Mouse (Mus musculus) embryonic facial prominence, embryonic 12.5 days (tissue): Measurements from ENCODE around the gene Emid1. TPM values are rescaled to one million over a fixed set of nuclear protein-coding genes. Genes with fewer than 3 reads are reported as not detected.

Experiments used
- ATAC-seq: fragments of 200-750 bp; cut with Nextera tagmentation; 2 replicates; pipeline ENCODE4 v1.8.0; 2017; ENCODE audit not compliant: insufficient number of reproducible peaks, insufficient read depth, low FRiP score, low TSS enrichment
- H3K27ac ChIP-seq: fragments of 300-500 bp; sonication (generic); 2 replicates; pipeline ENCODE4 v1.5.1; 2016; ENCODE audit warnings: mild to moderate bottlenecking
- H3K27me3 ChIP-seq: fragments of 300-500 bp; sonication (generic); 2 replicates; pipeline ENCODE4 v1.6.1; 2016; ENCODE audit warnings: mild to moderate bottlenecking, moderate library complexity
- H3K36me3 ChIP-seq: fragments of 300-500 bp; sonication (generic); 2 replicates; pipeline ENCODE4 v1.6.1; 2016; ENCODE audit warnings: mild to moderate bottlenecking
- H3K4me1 ChIP-seq: fragments of 300-500 bp; sonication (generic); 2 replicates; pipeline ENCODE4 v1.6.1; 2016
- H3K4me2 ChIP-seq: fragments of 300-500 bp; sonication (generic); replicated peaks from 2 replicates; pipeline ENCODE4 v1.6.1; 2016; ENCODE audit warnings: mild to moderate bottlenecking, moderate library complexity
- H3K4me3 ChIP-seq: fragments of 300-500 bp; sonication (generic); 2 replicates; pipeline ENCODE4 v1.5.1; 2016; ENCODE audit warnings: mild to moderate bottlenecking
- H3K9ac ChIP-seq: fragments of 300-500 bp; sonication (generic); 2 replicates; pipeline ENCODE4 v1.6.1; 2016; ENCODE audit warnings: mild to moderate bottlenecking, moderate library complexity
- H3K9me3 ChIP-seq: fragments of 300-500 bp; sonication (generic); 2 replicates; pipeline ENCODE4 v1.6.1; 2016; ENCODE audit warnings: mild to moderate bottlenecking, moderate library complexity
- WGBS: fragments of 180-500 bp; shearing (Covaris S2); methylation state at CpG from one replicate; pipeline ENCODE4 v1.1.7; 2016; 5-methylcytosine and 5-hydroxymethylcytosine counted together
- polyA plus RNA-seq: library from polyadenylated mRNA; unstranded; fragments of >200 nt; fragmentation: Nextera tagmentation; extraction: Ambion mirVana; gene quantifications from 2 replicates; pipeline ENCODE4 v1.2.1, GENCODE M21; 2016

Emid1 gene
- polyA plus RNA-seq, 1 experiment from 2014 or later, result 27.9 TPM

- WGBS, result 70% methylated on average over 17 of the region's 17 CpGs
- H3K4me1 ChIP-seq, result peaks cover 29% of the 10 kb centered on the region
- H3K9me3 ChIP-seq, result peaks cover 4% of the 10 kb centered on the region; the same call in 1 of the 2 replicates
- H3K4me2 ChIP-seq, result no peak overlapping the region
- no peak overlapping the region for H3K9ac ChIP-seq
- no peak overlapping the region for H3K4me3 ChIP-seq
- ATAC-seq, result no peak
- no peaks in the 10 kb centered on the region for H3K36me3 ChIP-seq
- H3K27me3 ChIP-seq, result no peaks in the 10 kb centered on the region
- no peak overlapping the region for H3K27ac ChIP-seq
These were observed 8.8 kb upstream of the Emid1 start for GRCm38 (mm10) chr11:5160722-5161485.

GRCm38 (mm10) chr11:5158056-5158455 lies 6.0 kb upstream of the Emid1 start:
- peaks cover 4% of the 10 kb centered on the region; the same call in 1 of the 2 replicates for H3K9me3 ChIP-seq
- no peak overlapping the region for H3K4me2 ChIP-seq
- no peak for ATAC-seq
- H3K27ac ChIP-seq, result no peak overlapping the region
- no peak overlapping the region for H3K9ac ChIP-seq
- H3K4me3 ChIP-seq, result no peak overlapping the region
- 82% methylated on average over 11 of the region's 11 CpGs for WGBS
- peaks cover 18% of the 10 kb centered on the region; the same call in 1 of the 2 replicates for H3K4me1 ChIP-seq
- H3K27me3 ChIP-seq, result no peaks in the 10 kb centered on the region
- no peaks in the 10 kb centered on the region for H3K36me3 ChIP-seq

DNA sequence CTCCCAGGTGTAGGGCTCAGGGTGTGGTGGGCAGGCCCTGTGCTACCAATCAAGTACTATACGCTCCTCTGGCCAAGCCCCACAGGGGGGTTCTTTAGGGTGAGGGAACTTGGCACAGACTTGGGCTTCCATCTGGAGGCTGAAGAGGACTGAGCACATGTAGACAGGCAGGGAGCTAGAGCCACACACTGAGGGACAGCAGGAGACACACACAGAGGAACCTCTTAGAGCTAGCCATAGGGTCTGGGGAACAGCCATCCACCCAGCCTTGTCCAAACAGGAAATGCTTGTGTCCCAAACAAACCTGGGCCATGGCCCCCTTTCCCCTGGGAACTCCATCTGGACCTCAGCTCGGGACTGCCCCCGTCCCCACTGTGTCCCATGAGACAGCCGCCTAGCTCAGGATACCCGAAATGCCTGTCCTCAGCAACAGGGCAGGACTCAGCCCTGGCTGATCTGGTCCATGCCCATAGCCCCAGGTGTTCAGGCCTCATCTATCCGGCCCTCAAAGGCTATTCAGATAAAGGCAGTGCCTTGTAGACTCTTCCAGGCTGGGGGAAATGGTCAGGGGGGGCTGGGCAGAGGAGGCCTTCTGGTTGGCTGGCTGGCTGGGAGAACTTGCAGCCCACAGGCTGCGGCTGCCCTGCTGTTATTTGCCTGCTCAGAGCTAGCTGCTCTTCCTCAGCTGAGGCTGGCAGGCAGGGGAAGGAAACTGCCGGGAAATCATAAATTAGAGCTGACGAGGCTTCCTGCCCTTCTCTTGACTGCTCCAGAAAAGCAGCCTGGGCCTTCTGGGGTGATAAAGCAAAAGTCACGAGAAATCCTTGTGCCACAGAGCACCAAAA lies 3.1 kb upstream of the Emid1 start:
- H3K9ac ChIP-seq, result no peak overlapping the region
- ATAC-seq, result no peak
- peak overlapping the region; percentile 6; the same call in 1 of the 2 replicates for H3K27ac ChIP-seq
- no peaks in the 10 kb centered on the region for H3K9me3 ChIP-seq
- 39% methylated on average over 10 of the region's 10 CpGs for WGBS
- no peak overlapping the region for H3K4me3 ChIP-seq
- no peak overlapping the region for H3K4me2 ChIP-seq
- H3K4me1 ChIP-seq, result peaks cover 21% of the 10 kb centered on the region; the same call in 1 of the 2 replicates
- H3K36me3 ChIP-seq, result no peaks in the 10 kb centered on the region
- H3K27me3 ChIP-seq, result peaks cover 13% of the 10 kb centered on the region

DNA sequence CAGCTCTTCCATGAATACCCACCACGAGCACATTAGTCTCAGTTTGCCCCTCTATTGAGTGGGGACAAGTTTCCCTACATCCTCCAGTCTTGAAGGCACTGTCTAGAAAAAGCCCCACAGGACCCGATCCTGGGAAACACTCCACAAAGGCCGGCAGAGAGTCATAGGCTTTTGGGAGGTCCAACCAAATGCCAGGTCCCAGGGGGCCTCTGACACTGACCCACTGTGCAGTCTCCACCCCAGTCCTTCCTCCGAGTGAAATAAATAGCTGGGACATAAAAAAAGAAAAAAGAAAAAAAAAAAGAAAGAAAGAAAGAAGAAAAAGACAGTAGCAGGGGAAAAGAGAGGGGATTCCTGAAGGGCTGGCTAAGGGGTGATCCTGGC lies 818 bp downstream of the Emid1 start:
- Histone ChIP-seq H3K9me3 (no peaks in the 10 kb centered on the region), H3K9ac (peak overlapping the region; percentile 54; the same call in 1 of the 2 replicates), H3K27ac (no peak overlapping the region), H3K4me2 (peak overlapping the region; percentile 78), H3K4me1 (peaks cover 26% of the 10 kb centered on the region), H3K4me3 (peak overlapping the region; percentile 53), H3K36me3 (no peaks in the 10 kb centered on the region), H3K27me3 (peaks cover 21% of the 10 kb centered on the region)
- ATAC-seq, result no peak
- WGBS, result 27% methylated on average over 4 of the region's 4 CpGs

DNA sequence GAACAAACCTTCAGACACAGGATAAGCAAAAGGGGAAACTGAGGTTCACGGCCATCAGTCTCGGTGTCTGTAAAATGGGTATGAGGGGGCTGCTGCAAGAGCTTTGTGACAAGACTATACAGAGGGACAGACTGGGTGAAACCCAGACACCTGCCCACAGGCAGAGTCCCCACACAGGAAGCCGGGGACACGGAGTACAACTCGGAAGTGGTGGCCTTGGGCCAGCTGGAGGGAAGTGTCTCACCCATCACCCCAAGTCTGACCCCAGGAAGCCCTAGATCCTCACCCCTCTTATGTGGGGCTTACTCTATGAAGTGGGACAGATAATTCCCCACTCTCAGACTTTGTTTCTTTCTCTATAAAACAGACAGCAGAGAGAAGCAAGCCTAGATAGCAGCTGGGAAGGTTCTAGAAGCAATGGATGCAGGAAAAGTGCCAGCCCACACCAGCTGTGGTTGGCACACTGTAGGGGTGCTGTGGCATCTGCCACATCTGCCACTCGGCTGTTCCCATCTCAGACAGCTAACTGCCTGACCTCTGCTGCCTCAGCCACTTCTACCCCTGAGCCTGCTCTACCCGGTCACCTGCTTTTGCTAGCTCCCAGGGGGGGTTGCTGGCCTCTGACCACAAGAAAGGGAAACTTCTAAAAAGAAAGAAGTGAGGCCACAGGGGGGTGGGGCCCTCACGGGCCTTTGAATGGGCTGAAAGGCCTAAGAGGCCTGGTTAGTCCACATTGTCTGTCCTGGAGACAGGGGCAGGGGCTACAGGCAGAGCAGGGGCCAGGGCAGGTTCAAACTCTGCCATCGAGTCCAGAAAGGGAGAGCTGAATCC lies 1.4 kb downstream of the Emid1 start:
- H3K27me3 ChIP-seq, result peaks cover 21% of the 10 kb centered on the region
- H3K4me2 ChIP-seq, result no peak overlapping the region
- WGBS, result 61% methylated on average over 9 of the region's 9 CpGs
- no peak overlapping the region for H3K27ac ChIP-seq
- H3K9ac ChIP-seq, result no peak overlapping the region
- ATAC-seq, result no peak
- H3K4me3 ChIP-seq, result 0 out of 2 replicates have a peak overlapping the region, but pooled peaks have one; percentile 53
- no peaks in the 10 kb centered on the region for H3K9me3 ChIP-seq
- H3K4me1 ChIP-seq, result peaks cover 23% of the 10 kb centered on the region
- no peaks in the 10 kb centered on the region for H3K36me3 ChIP-seq

GRCm38 (mm10) chr11:5149955-5150354 lies 2.1 kb downstream of the Emid1 start:
- Histone ChIP-seq H3K36me3 (no peaks in the 10 kb centered on the region), H3K9me3 (no peaks in the 10 kb centered on the region), H3K27me3 (peaks cover 21% of the 10 kb centered on the region), H3K4me2 (no peak overlapping the region), H3K9ac (no peak overlapping the region), H3K27ac (no peak overlapping the region), H3K4me1 (peaks cover 16% of the 10 kb centered on the region), H3K4me3 (no peak overlapping the region)
- no peak for ATAC-seq
- 67% methylated on average over 9 of the region's 9 CpGs for WGBS

- H3K9ac ChIP-seq, result no peak overlapping the region
- no peaks in the 10 kb centered on the region for H3K9me3 ChIP-seq
- H3K4me3 ChIP-seq, result no peak overlapping the region
- H3K4me1 ChIP-seq, result peaks cover 13% of the 10 kb centered on the region
- H3K4me2 ChIP-seq, result no peak overlapping the region
- H3K27me3 ChIP-seq, result peaks cover 21% of the 10 kb centered on the region
- WGBS, result 33% methylated on average over 7 of the region's 7 CpGs
- H3K27ac ChIP-seq, result no peak overlapping the region
- no peak for ATAC-seq
- no peaks in the 10 kb centered on the region for H3K36me3 ChIP-seq
These were observed 2.8 kb downstream of the Emid1 start for GRCm38 (mm10) chr11:5149249-5149648.

- H3K36me3 ChIP-seq, result no peaks in the 10 kb centered on the region
- no peak for ATAC-seq
- H3K9me3 ChIP-seq, result no peaks in the 10 kb centered on the region
- 67% methylated on average over 3 of the region's 3 CpGs for WGBS
- no peak overlapping the region for H3K4me2 ChIP-seq
- H3K9ac ChIP-seq, result no peak overlapping the region
- no peak overlapping the region for H3K4me3 ChIP-seq
- peaks cover 14% of the 10 kb centered on the region for H3K4me1 ChIP-seq
- peaks cover 10% of the 10 kb centered on the region for H3K27me3 ChIP-seq
- H3K27ac ChIP-seq, result no peak overlapping the region
These were observed 6.5 kb downstream of the Emid1 start for GRCm38 (mm10) chr11:5145600-5145999.

DNA sequence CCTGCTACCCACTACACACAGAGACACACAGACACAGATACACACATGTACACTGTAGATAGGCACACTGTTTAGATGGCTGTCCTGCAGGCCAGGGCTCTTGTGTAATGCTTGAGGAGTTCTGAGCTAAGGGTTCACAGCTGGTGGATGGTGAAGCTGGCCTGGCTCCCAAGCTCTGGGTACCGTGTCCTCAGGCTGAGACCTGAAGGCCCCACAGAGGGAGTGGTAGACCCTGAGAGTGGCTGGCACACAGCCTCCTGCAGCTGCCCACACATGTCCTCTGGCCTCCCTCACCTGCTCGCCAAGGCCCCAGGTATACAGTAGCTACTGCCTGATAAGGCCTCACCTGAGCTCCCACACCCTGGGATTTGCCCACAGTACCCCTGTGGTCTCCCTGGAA lies 10.1 kb downstream of the Emid1 start:
- 70% methylated on average over 2 of the region's 2 CpGs for WGBS
- Histone ChIP-seq H3K4me2 (no peak overlapping the region), H3K9ac (no peak overlapping the region), H3K27me3 (no peaks in the 10 kb centered on the region), H3K9me3 (no peaks in the 10 kb centered on the region), H3K4me1 (peaks cover 7% of the 10 kb centered on the region), H3K36me3 (no peaks in the 10 kb centered on the region), H3K4me3 (no peak overlapping the region), H3K27ac (no peak overlapping the region)
- ATAC-seq, result no peak

DNA sequence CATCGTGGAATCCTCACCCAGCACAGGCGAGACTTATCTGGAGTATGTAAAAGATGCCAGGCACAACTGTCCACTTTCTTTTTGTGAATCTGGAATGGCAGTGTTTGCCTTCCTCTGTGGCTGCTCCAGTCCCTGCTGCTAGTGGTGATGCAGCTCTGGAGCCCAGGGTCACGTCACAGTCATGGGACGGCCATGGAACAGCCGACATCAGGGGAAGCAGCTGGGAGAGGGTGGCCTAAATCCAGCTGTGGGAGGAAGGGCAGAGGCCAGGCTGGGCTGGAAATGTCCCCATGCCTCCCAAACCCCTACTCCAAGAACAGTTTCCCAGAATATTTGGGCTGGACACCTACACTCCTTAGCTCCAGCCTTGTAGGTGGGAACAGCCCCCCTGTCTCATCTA lies 10.8 kb downstream of the Emid1 start:
- Histone ChIP-seq H3K4me3 (no peak overlapping the region), H3K9me3 (no peaks in the 10 kb centered on the region), H3K27me3 (no peaks in the 10 kb centered on the region), H3K36me3 (no peaks in the 10 kb centered on the region), H3K9ac (no peak overlapping the region), H3K4me1 (peaks cover 7% of the 10 kb centered on the region), H3K27ac (no peak overlapping the region), H3K4me2 (no peak overlapping the region)
- no peak for ATAC-seq
- WGBS, result 75% methylated on average over 5 of the region's 5 CpGs

GRCm38 (mm10) chr11:5140619-5141018 lies 11.4 kb downstream of the Emid1 start:
- Histone ChIP-seq H3K27me3 (no peaks in the 10 kb centered on the region), H3K9me3 (no peaks in the 10 kb centered on the region), H3K27ac (no peak overlapping the region), H3K4me3 (no peak overlapping the region), H3K9ac (no peak overlapping the region), H3K4me1 (peaks cover 7% of the 10 kb centered on the region), H3K4me2 (no peak overlapping the region), H3K36me3 (no peaks in the 10 kb centered on the region)
- 56% methylated on average over 8 of the region's 8 CpGs for WGBS
- no peak for ATAC-seq
